ENCODE assay signal across 29 mouse cellular contexts in the genomic region with DNA sequence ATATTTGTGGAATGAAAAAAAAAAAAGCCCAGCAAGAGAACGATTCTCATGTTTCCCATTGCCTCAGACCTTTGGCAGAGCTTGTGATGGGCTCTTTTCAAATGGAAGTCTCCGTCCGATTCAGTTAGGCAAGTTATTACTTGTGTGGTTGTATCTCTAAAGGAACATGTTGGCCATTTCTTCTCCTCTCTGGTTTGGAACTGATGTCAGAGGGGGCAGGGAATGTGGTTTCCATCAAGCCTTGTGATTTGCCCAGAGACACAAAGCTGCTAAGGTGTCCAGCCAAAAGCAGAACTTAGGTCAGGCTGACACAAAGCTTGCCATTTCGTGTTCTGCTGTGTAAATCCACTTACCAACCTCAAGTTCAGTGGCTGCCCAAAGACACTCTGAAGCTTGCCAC. TPM values are rescaled to one million over a fixed set of nuclear protein-coding genes. Genes with fewer than 3 reads are reported as not detected.
DNase-seq lines count a peak whose midpoint lies in the region; ATAC-seq and TF ChIP-seq lines count a peak whose summit lies in the region.
"Had no signal": no experiment of that assay in that cellular context is flagged by ENCODE, and none has a peak within 500 bp of the region (broad histone marks: within the 10 kb centered on the region; RNA-seq: fewer than 3 reads in every experiment).

No protein-coding gene starts in this region.

- TF ChIP-seq CTCF in liver, postnatal 0 days (IDR thresholded peaks at IDR 0.05; ENCODE audit: low read depth) = no peak

- H3K36me3 ChIP-seq in embryonic facial prominence, embryonic 14.5 days (ENCODE audit: control insufficient read depth, insufficient read depth, low read length) = no peaks in the 10 kb centered on the region
- H3K36me3 ChIP-seq in embryonic facial prominence, embryonic 10.5 days (replicated peaks) = no peaks in the 10 kb centered on the region
- H3K36me3 ChIP-seq in liver, postnatal 0 days (replicated peaks; ENCODE audit: insufficient read depth, low read length) = no peaks in the 10 kb centered on the region
- H3K36me3 ChIP-seq: embryonic facial prominence, embryonic 15.5 days; forebrain, embryonic 10.5 days; G1E; heart, embryonic 12.5 days; heart, embryonic 15.5 days; hindbrain, embryonic 10.5 days; hindbrain, embryonic 13.5 days; intestine, embryonic 15.5 days had no signal

- H3K4me2 ChIP-seq in embryonic facial prominence, embryonic 14.5 days (ENCODE audit: low read depth, low read length) = no peak overlapping the region
- H3K4me2 ChIP-seq in liver, postnatal 0 days (ENCODE audit: low read depth, low read length) = no peak overlapping the region
- H3K4me2 ChIP-seq: embryonic facial prominence, embryonic 15.5 days; forebrain, embryonic 13.5 days; heart, embryonic 12.5 days; heart, embryonic 15.5 days; hindbrain, embryonic 13.5 days; intestine, embryonic 15.5 days had no signal

- no peak overlapping the region for H3K9ac ChIP-seq in embryonic facial prominence, embryonic 14.5 days (ENCODE audit: low read depth, low read length)
- H3K9ac ChIP-seq in liver, postnatal 0 days (replicated peaks) = no peak overlapping the region
- H3K9ac ChIP-seq: embryonic facial prominence, embryonic 15.5 days; forebrain, embryonic 13.5 days; forebrain, postnatal 0 days; heart, embryonic 12.5 days; heart, embryonic 15.5 days; hindbrain, embryonic 13.5 days; intestine, embryonic 15.5 days had no signal

- no peak for ATAC-seq in embryonic facial prominence, embryonic 14.5 days (ENCODE audit: low read depth)
- no peak for ATAC-seq in liver, postnatal 0 days
- ATAC-seq in granulocyte monocyte progenitor cell, adult 5-6 weeks (replicated peaks; ENCODE audit: poor library complexity, severe bottlenecking) = no peak
- ATAC-seq: forebrain, embryonic 13.5 days; forebrain, postnatal 0 days; hindbrain, embryonic 16.5 days; intestine, embryonic 15.5 days had no signal

- no peak overlapping the region for H3K4me3 ChIP-seq in embryonic facial prominence, embryonic 14.5 days (ENCODE audit: low read depth, low read length)
- no peak overlapping the region for H3K4me3 ChIP-seq in embryonic facial prominence, embryonic 10.5 days
- H3K4me3 ChIP-seq in liver, postnatal 0 days (ENCODE audit: low read depth, low read length) = no peak overlapping the region
- H3K4me3 ChIP-seq: embryonic facial prominence, embryonic 15.5 days; forebrain, embryonic 10.5 days; forebrain, embryonic 13.5 days; gastrocnemius, adult 2 months; heart, embryonic 12.5 days; heart, embryonic 15.5 days; hindbrain, embryonic 10.5 days; hindbrain, embryonic 13.5 days; intestine, embryonic 15.5 days had no signal

- 56% methylated on average over 4 of the region's 4 CpGs for WGBS in embryonic facial prominence, embryonic 14.5 days
- 79% methylated on average over 4 of the region's 4 CpGs for WGBS in embryonic facial prominence, embryonic 10.5 days
- WGBS in liver, postnatal 0 days (ENCODE audit: insufficient replicate concordance) = 63% methylated on average over 4 of the region's 4 CpGs

- no peak for TF ChIP-seq EP300 in liver, postnatal 0 days (IDR thresholded peaks at IDR 0.05; ENCODE audit: low read depth)

- H3K9me3 ChIP-seq in embryonic facial prominence, embryonic 14.5 days (ENCODE audit: control insufficient read depth, low read length) = no peaks in the 10 kb centered on the region
- no peaks in the 10 kb centered on the region for H3K9me3 ChIP-seq in embryonic facial prominence, embryonic 10.5 days
- H3K9me3 ChIP-seq in liver, postnatal 0 days (ENCODE audit: low read length) = no peaks in the 10 kb centered on the region
- H3K9me3 ChIP-seq: embryonic facial prominence, embryonic 15.5 days; forebrain, embryonic 10.5 days; forebrain, embryonic 13.5 days; heart, embryonic 12.5 days; heart, embryonic 15.5 days; hindbrain, embryonic 10.5 days; hindbrain, embryonic 13.5 days; intestine, embryonic 15.5 days had no signal

- no peaks in the 10 kb centered on the region for H3K4me1 ChIP-seq in embryonic facial prominence, embryonic 14.5 days (ENCODE audit: control insufficient read depth, insufficient read depth, low read length)
- no peaks in the 10 kb centered on the region for H3K4me1 ChIP-seq in embryonic facial prominence, embryonic 10.5 days
- no peaks in the 10 kb centered on the region for H3K4me1 ChIP-seq in liver, postnatal 0 days (ENCODE audit: insufficient read depth)
- H3K4me1 ChIP-seq: embryonic facial prominence, embryonic 15.5 days; heart, embryonic 12.5 days; heart, embryonic 15.5 days; hindbrain, embryonic 13.5 days; intestine, embryonic 15.5 days had no signal

- H3K27me3 ChIP-seq in embryonic facial prominence, embryonic 14.5 days (replicated peaks; ENCODE audit: control insufficient read depth, insufficient read depth, low read length) = no peaks in the 10 kb centered on the region
- no peaks in the 10 kb centered on the region for H3K27me3 ChIP-seq in embryonic facial prominence, embryonic 10.5 days (replicated peaks; ENCODE audit: low read depth, poor library complexity, severe bottlenecking)
- H3K27me3 ChIP-seq in liver, postnatal 0 days (ENCODE audit: insufficient read depth, low read length) = no peaks in the 10 kb centered on the region
- H3K27me3 ChIP-seq: embryonic facial prominence, embryonic 15.5 days; forebrain, embryonic 13.5 days; heart, embryonic 12.5 days; heart, embryonic 15.5 days; hindbrain, embryonic 13.5 days; intestine, embryonic 15.5 days had no signal

- H3K27ac ChIP-seq in embryonic facial prominence, embryonic 14.5 days (replicated peaks; ENCODE audit: low read depth, low read length) = no peak overlapping the region
- H3K27ac ChIP-seq in embryonic facial prominence, embryonic 10.5 days (replicated peaks) = no peak overlapping the region
- no peak overlapping the region for H3K27ac ChIP-seq in liver, postnatal 0 days (ENCODE audit: low read depth)
- H3K27ac ChIP-seq: embryonic facial prominence, embryonic 15.5 days; forebrain, embryonic 10.5 days; forebrain, embryonic 13.5 days; gastrocnemius, adult 2 months; heart, embryonic 15.5 days; hindbrain, embryonic 10.5 days; hindbrain, embryonic 13.5 days; intestine, embryonic 15.5 days had no signal

- DNase-seq in embryonic facial prominence, embryonic 14.5 days (ENCODE audit: low spot score) = peak; percentile 51
- DNase-seq in embryonic facial prominence, embryonic 10.5 days (ENCODE audit: low spot score) = no peak
- DNase-seq in adipocyte (ENCODE audit: low spot score) = peak; percentile 48
- peak; percentile 95 for DNase-seq in gonadal fat pad, adult 2 months (ENCODE audit: low read depth)
- DNase-seq in liver, postnatal 0 days = no peak
- DNase-seq in right cerebral cortex, postnatal 4 days = no peak
- DNase-seq: adrenal gland, adult 8-10 months; adrenal gland, postnatal 25 days; cerebellum, adult 11-12 months; cerebellum, adult 8-10 months; cerebellum, postnatal 10 days; cerebellum, postnatal 36 days; embryo, embryonic 11 days; forebrain, postnatal 0 days; gastrocnemius, adult 2 months; gastrocnemius, postnatal 14 days; heart, postnatal 10 days; heart, postnatal 36 days had no signal

RNA-seq across cellular contexts. Expression of a gene that starts 10.7 kb away (rescaled TPM):
- polyA plus RNA-seq in embryonic facial prominence, embryonic 14.5 days (2014; fragmentation: Nextera tagmentation; extraction: Ambion mirVana) = 31.3 and 33.4 TPM in 2 replicates
- 29.3 and 31.5 TPM in 2 replicates for polyA plus RNA-seq in embryonic facial prominence, embryonic 10.5 days (2016; fragmentation: Nextera tagmentation; extraction: Ambion mirVana)
- polyA plus RNA-seq in gonadal fat pad, adult 2 months (2012; rRNA removed) = 25.8 and 30.7 TPM in 2 replicates
- 0.62 and 0.68 TPM in 2 replicates for polyA plus RNA-seq in liver, postnatal 0 days (2015; fragmentation: Nextera tagmentation; extraction: Ambion mirVana)
- not detected in 2 replicates for total RNA-seq in granulocyte monocyte progenitor cell, adult 5-6 weeks (2014; fragmentation: Nextera tagmentation)
- not detected in 2 replicates for total RNA-seq in granulocyte monocyte progenitor cell, adult 5-6 weeks (2017)

Comparison
In these comparisons a context has a peak if more than half of its experiments do, and no peak if none do; other contexts are left out.
1. DNase-seq: peak in embryonic facial prominence, embryonic 14.5 days (single experiment), adipocyte (single experiment) and gonadal fat pad, adult 2 months (single experiment); none in embryonic facial prominence, embryonic 10.5 days (single experiment), liver, postnatal 0 days (single experiment) and right cerebral cortex, postnatal 4 days (single experiment).
2. RNA of a gene that starts 10.7 kb away (polyA plus RNA-seq): 29.3 to 31.5 TPM in embryonic facial prominence, embryonic 10.5 days, 31.3 to 33.4 TPM in embryonic facial prominence, embryonic 14.5 days and 25.8 to 30.7 TPM in gonadal fat pad, adult 2 months; 0.62 to 0.68 TPM in liver, postnatal 0 days; every median in the first group is over 10 times any median in the second.